Mouse (Mus musculus): ENCODE measurements at regions not wholly inside any gene's neighbourhood (a gene's known extent, or its start where the extent isn't known, plus 50 kb on each side); places are given as distances from the start of the nearest gene placed in this dataset.

DNA sequence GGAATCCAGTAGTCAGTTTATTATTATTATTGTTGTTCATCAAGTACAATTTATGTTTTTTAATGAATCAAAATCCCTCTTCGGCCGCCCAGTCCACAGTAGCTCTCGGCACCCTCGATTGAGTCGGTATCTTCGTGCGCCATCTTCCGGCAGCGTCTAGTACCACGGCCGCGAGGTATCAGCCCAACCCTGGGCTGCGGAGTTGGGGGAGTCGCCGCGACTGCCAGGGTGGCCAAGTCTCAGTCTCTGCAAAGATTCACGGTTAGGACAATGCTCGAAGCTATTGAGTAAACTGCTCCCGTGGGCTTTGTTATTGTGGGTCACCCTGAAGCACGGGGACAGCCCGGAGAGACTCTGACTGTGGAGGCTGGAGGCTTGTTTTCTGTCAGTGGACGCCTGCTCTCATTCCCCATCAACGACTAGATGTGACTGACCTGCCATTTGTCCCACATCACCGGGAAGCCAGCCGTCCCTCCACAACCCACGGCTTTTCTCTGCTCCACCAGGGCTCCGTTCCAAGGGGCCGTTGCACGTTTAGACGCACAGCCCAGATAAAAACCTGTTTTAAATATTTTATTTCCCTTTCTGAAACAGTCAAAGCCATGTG is 789.1 kb upstream of the Car8 start:
- peak overlapping the region; percentile 20 for H3K4me3 ChIP-seq (ENCODE audit: low read depth, low read length)
- no peak overlapping the region for H3K27ac ChIP-seq (ENCODE audit: low read depth, low read length)
- WGBS, result 1% methylated on average over 30 of the region's 30 CpGs
- H3K36me3 ChIP-seq (ENCODE audit: control insufficient read depth, insufficient read depth, low read length), result no peaks in the 10 kb centered on the region
- H3K4me2 ChIP-seq (ENCODE audit: low read depth, low read length, severe bottlenecking), result peak overlapping the region; percentile 54
- peaks cover 2% of the 10 kb centered on the region; the same call in 1 of the 2 replicates for H3K4me1 ChIP-seq (replicated peaks; ENCODE audit: control insufficient read depth, insufficient read depth, low read length)
- ATAC-seq (replicated peaks; ENCODE audit: low FRiP score), result peak; percentile 87
- H3K9me3 ChIP-seq (ENCODE audit: control insufficient read depth, low read length), result no peaks in the 10 kb centered on the region
- DNase-seq (ENCODE audit: low spot score), result peak; percentile 93
- H3K9ac ChIP-seq (ENCODE audit: low read length), result peak overlapping the region; percentile 39
- H3K27me3 ChIP-seq (ENCODE audit: control insufficient read depth, insufficient read depth, low read length), result no peaks in the 10 kb centered on the region

DNA sequence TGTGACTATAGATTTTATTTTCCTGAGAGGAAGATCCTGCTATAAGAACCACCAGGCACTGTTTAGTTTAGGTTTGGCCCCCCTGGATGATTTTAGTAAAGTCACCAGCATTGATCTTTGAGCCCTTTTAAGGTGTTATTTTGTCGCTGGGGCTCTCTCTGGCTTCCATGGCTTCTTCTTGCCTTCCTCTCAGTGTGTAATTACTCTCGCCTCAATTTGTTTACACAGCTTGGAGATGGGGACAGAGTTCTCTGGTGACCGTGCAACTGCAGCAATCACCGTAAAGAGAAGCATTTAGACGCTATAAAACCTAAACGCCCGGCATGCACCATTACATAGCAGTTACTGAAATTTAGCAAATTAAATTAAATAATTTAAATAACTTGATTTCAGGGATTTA is 788.5 kb upstream of the Car8 start:
- no peaks in the 10 kb centered on the region for H3K27me3 ChIP-seq (ENCODE audit: control insufficient read depth, insufficient read depth, low read length)
- H3K9me3 ChIP-seq (ENCODE audit: control insufficient read depth, low read length), result no peaks in the 10 kb centered on the region
- no peak for DNase-seq (ENCODE audit: low spot score)
- H3K27ac ChIP-seq (ENCODE audit: low read depth, low read length), result no peak overlapping the region
- H3K4me3 ChIP-seq (ENCODE audit: low read depth, low read length), result no peak overlapping the region; the same call in 1 of the 2 replicates
- H3K4me2 ChIP-seq (ENCODE audit: low read depth, low read length, severe bottlenecking), result peak overlapping the region; percentile 54
- ATAC-seq (replicated peaks; ENCODE audit: low FRiP score), result peak; percentile 17; the same call in 1 of the 2 replicates
- peaks cover 2% of the 10 kb centered on the region; the same call in 1 of the 2 replicates for H3K4me1 ChIP-seq (replicated peaks; ENCODE audit: control insufficient read depth, insufficient read depth, low read length)
- H3K36me3 ChIP-seq (ENCODE audit: control insufficient read depth, insufficient read depth, low read length), result no peaks in the 10 kb centered on the region
- WGBS, result 22% methylated on average over 7 of the region's 7 CpGs
- H3K9ac ChIP-seq (ENCODE audit: low read length), result no peak overlapping the region

DNA sequence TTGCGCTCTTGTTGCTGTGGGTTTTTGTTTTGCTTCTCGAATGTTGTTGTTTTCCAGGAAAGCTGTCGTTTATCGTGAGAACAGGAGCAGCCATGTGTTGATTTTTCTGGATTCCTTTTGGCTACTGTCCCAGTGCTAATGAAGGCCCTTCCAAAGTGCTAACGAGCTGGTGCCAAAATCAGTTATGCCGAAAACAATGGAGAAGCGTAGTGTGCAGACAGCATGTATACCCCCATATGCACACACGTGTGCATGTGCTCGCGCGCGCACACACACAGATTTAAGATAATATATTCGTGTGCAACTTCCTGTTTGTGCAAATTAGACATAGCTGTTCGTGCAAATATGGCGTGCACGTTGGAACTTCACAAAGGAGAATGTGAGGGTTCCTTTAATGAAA is 788.0 kb upstream of the Car8 start:
- Histone ChIP-seq H3K4me2 (ENCODE audit: low read depth, low read length, severe bottlenecking) (no peak overlapping the region), H3K27me3 (ENCODE audit: control insufficient read depth, insufficient read depth, low read length) (no peaks in the 10 kb centered on the region), H3K4me3 (ENCODE audit: low read depth, low read length) (no peak overlapping the region), H3K9me3 (ENCODE audit: control insufficient read depth, low read length) (no peaks in the 10 kb centered on the region), H3K9ac (ENCODE audit: low read length) (no peak overlapping the region), H3K36me3 (ENCODE audit: control insufficient read depth, insufficient read depth, low read length) (no peaks in the 10 kb centered on the region), H3K27ac (ENCODE audit: low read depth, low read length) (no peak overlapping the region), H3K4me1 (replicated peaks; ENCODE audit: control insufficient read depth, insufficient read depth, low read length) (peaks cover 2% of the 10 kb centered on the region; the same call in 1 of the 2 replicates)
- 69% methylated on average over 16 of the region's 16 CpGs for WGBS
- ATAC-seq (replicated peaks; ENCODE audit: low FRiP score) (peak; percentile 37), DNase-seq (ENCODE audit: low spot score) (no peak)

DNA sequence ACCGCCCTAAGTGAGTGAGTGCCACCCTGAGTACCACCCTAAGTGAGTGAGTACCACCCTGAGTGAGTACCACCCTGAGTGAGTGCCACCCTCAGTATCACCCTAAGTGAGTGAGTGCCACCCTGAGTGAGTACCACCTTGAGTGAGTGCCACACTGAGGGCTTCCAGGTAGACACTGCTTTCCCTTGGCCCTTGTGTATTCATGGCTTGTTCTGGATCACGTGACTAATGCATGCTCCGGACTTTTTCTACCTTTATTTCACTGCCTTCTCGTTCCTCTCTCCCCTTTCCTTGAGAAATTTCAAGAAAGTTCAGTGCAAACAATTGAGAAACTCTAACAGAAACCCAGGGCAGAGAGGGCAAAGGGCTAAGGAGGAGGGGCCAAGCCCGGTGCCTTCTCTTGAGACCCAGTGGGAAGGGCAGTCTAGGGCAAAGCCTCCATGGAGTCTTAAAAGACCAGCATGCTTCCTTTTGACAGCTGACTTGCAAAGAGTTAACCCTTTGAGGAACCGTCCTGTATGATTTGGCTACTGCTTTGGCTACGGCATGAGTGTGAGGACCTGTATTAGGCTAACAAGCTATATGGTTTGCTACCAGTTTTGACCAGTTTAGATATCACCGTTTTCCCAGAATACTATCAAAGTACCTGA is 787.1 kb upstream of the Car8 start:
- Histone ChIP-seq H3K9me3 (ENCODE audit: control insufficient read depth, low read length) (no peaks in the 10 kb centered on the region), H3K4me3 (ENCODE audit: low read depth, low read length) (no peak overlapping the region), H3K27ac (ENCODE audit: low read depth, low read length) (no peak overlapping the region), H3K9ac (ENCODE audit: low read length) (no peak overlapping the region), H3K4me1 (replicated peaks; ENCODE audit: control insufficient read depth, insufficient read depth, low read length) (peaks cover 2% of the 10 kb centered on the region; the same call in 1 of the 2 replicates), H3K36me3 (ENCODE audit: control insufficient read depth, insufficient read depth, low read length) (no peaks in the 10 kb centered on the region), H3K27me3 (ENCODE audit: control insufficient read depth, insufficient read depth, low read length) (no peaks in the 10 kb centered on the region), H3K4me2 (ENCODE audit: low read depth, low read length, severe bottlenecking) (no peak overlapping the region)
- WGBS, result 53% methylated on average over 8 of the region's 8 CpGs
- DNase-seq (ENCODE audit: low spot score), result no peak
- no peak for ATAC-seq (replicated peaks; ENCODE audit: low FRiP score)

DNA sequence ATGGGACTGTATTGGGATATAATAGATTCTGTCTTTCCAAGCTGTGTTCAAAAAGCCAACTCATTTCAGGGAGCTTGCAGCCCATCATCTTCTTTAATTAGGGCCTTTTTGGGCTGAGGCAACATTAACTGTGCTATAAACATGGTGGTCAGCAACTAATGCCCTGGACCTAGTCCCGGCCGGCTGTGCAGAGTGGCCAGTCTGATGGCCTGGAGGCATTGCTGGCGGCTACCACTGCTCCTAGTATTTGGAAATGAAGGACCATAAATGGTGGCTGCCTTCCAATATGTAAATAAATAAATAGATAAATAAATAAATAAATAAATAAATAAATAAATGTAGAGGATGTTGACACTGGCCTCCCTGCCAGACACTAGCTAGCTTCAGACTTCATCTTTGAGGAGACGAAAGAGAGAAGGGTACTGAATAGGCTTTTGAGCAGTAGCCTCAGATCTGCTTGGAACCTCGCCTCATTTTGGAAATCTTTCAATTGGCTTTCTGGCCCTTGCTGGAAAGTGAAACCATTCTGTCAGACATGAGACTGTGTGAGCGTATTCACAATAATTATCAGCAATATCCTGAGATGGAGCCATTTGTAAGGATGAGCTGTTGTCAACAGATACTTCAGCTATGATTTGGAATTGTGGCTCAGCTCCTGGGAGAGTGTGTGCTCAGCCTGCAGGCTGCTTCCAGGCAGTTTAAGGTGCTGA is 785.5 kb upstream of the Car8 start:
- Histone ChIP-seq H3K9me3 (ENCODE audit: control insufficient read depth, low read length) (no peaks in the 10 kb centered on the region), H3K27me3 (ENCODE audit: control insufficient read depth, insufficient read depth, low read length) (no peaks in the 10 kb centered on the region), H3K9ac (ENCODE audit: low read length) (no peak overlapping the region), H3K4me3 (ENCODE audit: low read depth, low read length) (no peak overlapping the region), H3K27ac (ENCODE audit: low read depth, low read length) (no peak overlapping the region), H3K36me3 (ENCODE audit: control insufficient read depth, insufficient read depth, low read length) (no peaks in the 10 kb centered on the region), H3K4me2 (ENCODE audit: low read depth, low read length, severe bottlenecking) (no peak overlapping the region), H3K4me1 (replicated peaks; ENCODE audit: control insufficient read depth, insufficient read depth, low read length) (peaks cover 2% of the 10 kb centered on the region; the same call in 1 of the 2 replicates)
- no peak for ATAC-seq (replicated peaks; ENCODE audit: low FRiP score)
- DNase-seq (ENCODE audit: low spot score), result no peak
- WGBS, result 87% methylated on average over 6 of the region's 6 CpGs

DNA sequence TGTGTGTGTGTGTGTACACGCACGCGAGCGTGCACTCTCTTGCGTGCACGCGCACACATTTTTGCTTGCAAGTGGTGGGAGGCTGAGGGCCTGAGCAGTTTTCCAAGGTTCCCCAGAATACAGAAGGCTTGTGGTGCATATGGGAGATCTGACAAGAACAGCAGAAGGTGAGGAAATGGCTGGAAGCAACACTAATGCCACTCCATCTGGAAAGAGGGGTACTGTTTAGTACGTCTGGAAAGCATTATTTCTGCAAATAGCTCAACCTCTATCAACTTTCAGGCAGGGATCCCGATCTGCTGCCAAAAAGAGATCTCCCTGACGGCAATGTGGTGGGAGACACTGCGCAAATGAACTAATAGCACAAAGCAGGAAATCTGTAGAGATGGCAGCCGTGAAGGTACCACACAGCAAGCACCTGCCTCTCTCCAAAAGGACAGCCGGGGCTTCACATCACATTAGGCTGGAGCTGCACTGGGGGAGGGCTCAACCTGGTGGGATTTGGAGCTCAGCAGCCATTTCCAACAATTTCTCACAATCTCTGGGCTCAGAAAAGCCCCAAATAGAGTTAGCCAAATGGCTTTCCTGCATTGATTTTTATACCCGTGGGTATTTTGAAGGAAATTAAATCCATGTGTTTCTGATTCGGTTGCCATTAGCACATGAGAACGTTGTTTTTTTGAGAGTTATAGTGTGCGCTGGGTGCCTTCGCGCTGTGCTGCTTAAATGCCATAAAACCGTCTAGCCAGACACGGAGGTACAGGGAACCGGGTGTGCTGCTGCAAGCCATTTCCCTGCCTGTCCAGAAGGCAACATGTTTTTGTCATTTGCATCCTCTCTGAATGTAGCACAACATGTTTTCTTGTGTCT is 780.6 kb upstream of the Car8 start:
- 83% methylated on average over 22 of the region's 22 CpGs for WGBS
- ATAC-seq (replicated peaks; ENCODE audit: low FRiP score), result no peak
- H3K9me3 ChIP-seq (ENCODE audit: control insufficient read depth, low read length), result no peaks in the 10 kb centered on the region
- H3K4me1 ChIP-seq (replicated peaks; ENCODE audit: control insufficient read depth, insufficient read depth, low read length), result peaks cover 10% of the 10 kb centered on the region
- H3K4me2 ChIP-seq (ENCODE audit: low read depth, low read length, severe bottlenecking), result no peak overlapping the region
- no peak for DNase-seq (ENCODE audit: low spot score)
- H3K4me3 ChIP-seq (ENCODE audit: low read depth, low read length), result no peak overlapping the region
- no peaks in the 10 kb centered on the region for H3K36me3 ChIP-seq (ENCODE audit: control insufficient read depth, insufficient read depth, low read length)
- no peak overlapping the region for H3K27ac ChIP-seq (ENCODE audit: low read depth, low read length)
- no peaks in the 10 kb centered on the region for H3K27me3 ChIP-seq (ENCODE audit: control insufficient read depth, insufficient read depth, low read length)
- H3K9ac ChIP-seq (ENCODE audit: low read length), result no peak overlapping the region

DNA sequence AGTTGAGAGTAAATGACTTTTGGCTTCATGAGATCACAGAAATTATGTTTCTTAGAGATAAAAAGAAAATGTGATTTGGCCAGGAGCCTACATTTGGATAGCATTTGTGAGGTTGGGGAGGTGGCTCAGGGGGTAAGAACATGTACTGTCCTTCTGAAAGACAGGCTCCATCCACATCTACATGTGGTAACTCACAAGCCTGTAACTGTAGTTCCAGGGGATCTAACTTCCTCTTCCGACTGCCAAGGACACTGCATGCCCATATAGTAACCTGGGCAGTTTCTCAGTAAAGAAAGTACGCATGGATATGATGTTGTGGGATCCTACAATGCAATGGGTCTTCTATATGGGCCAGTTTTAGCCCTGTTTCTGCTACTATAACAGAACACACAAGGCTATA is 779.4 kb upstream of the Car8 start:
- no peak for DNase-seq (ENCODE audit: low spot score)

DNA sequence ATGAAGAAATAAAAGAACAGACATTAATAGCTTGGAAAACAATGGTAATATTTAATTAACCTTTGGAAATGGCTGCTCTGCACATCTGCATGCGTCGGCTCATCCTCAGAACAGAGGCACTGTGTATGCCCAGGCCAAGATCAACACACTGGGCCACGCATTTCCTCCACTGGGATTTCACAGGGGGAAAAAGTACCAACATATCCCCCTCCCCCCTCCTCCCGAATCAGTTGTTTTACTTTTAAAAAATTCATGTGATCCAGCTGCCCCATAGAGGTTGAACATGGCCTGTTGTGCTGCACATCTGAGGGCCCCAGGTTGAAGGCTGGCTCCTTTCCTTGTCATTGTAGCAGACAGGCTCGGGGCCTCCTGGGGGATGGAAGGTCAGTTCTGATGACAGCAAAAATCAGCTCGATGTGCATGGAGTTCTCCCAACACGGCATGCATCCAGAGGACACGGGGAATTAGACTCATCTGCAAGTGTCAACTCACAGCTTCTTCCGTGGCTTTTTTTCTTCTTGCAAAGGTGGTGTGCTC is 777.7 kb upstream of the Car8 start:
- H3K9me3 ChIP-seq (ENCODE audit: control insufficient read depth, low read length), result no peaks in the 10 kb centered on the region
- H3K4me2 ChIP-seq (ENCODE audit: low read depth, low read length, severe bottlenecking), result no peak overlapping the region
- no peak overlapping the region for H3K27ac ChIP-seq (ENCODE audit: low read depth, low read length)
- no peaks in the 10 kb centered on the region for H3K36me3 ChIP-seq (ENCODE audit: control insufficient read depth, insufficient read depth, low read length)
- WGBS, result 76% methylated on average over 9 of the region's 9 CpGs
- H3K4me3 ChIP-seq (ENCODE audit: low read depth, low read length), result no peak overlapping the region
- DNase-seq (ENCODE audit: low spot score), result peak; percentile 51
- H3K9ac ChIP-seq (ENCODE audit: low read length), result no peak overlapping the region
- no peak for ATAC-seq (replicated peaks; ENCODE audit: low FRiP score)
- no peaks in the 10 kb centered on the region for H3K27me3 ChIP-seq (ENCODE audit: control insufficient read depth, insufficient read depth, low read length)
- peaks cover 10% of the 10 kb centered on the region for H3K4me1 ChIP-seq (replicated peaks; ENCODE audit: control insufficient read depth, insufficient read depth, low read length)

More for the DNA sequence above, 779.4 kb upstream of the Car8 start:
- no peak overlapping the region for H3K9ac ChIP-seq (ENCODE audit: low read length)
- peaks cover 10% of the 10 kb centered on the region for H3K4me1 ChIP-seq (replicated peaks; ENCODE audit: control insufficient read depth, insufficient read depth, low read length)
- no peak overlapping the region for H3K27ac ChIP-seq (ENCODE audit: low read depth, low read length)
- WGBS, result 97% methylated on average over 2 of the region's 2 CpGs
- H3K4me3 ChIP-seq (ENCODE audit: low read depth, low read length), result no peak overlapping the region
- no peaks in the 10 kb centered on the region for H3K9me3 ChIP-seq (ENCODE audit: control insufficient read depth, low read length)
- no peak overlapping the region for H3K4me2 ChIP-seq (ENCODE audit: low read depth, low read length, severe bottlenecking)
- H3K27me3 ChIP-seq (ENCODE audit: control insufficient read depth, insufficient read depth, low read length), result no peaks in the 10 kb centered on the region
- ATAC-seq (replicated peaks; ENCODE audit: low FRiP score), result no peak
- no peaks in the 10 kb centered on the region for H3K36me3 ChIP-seq (ENCODE audit: control insufficient read depth, insufficient read depth, low read length)
